Mouse (Mus musculus) naive thymus-derived CD4-positive, alpha-beta T cell, adult 5 months (primary cell): Measurements from ENCODE around the gene Akr1e1. TPM values are rescaled to one million over a fixed set of nuclear protein-coding genes. Genes with fewer than 3 reads are reported as not detected.

ENCODE experiments used
- polyA plus RNA-seq: library from polyadenylated mRNA; unstranded; fragments of 100-300 nt; shearing (Covaris generic); gene quantifications from one replicate; pipeline ENCODE4 v1.2.1, GENCODE M21; 2017

Gene Akr1e1
- polyA plus RNA-seq = 2.1 TPM

GRCm38 (mm10) chr13:4608961-4609409 lies at the start of gene Akr1e1:
Gene Akr1e1, minus strand, starts transcription at chr13:4609174.

GRCm38 (mm10) chr13:4573871-4574270 lies 35.1 kb downstream of the Akr1e1 start, which contains the start of gene Akr1c21:
Gene Akr1c21, plus strand, starts transcription at chr13:4574075.

Other genes starting within 250 kb of the Akr1e1 start
- not detected for gene Akr1c6, start 174.9 kb downstream of the Akr1e1 start, polyA plus RNA-seq
- not detected for gene Akr1c20, start 85.8 kb downstream of the Akr1e1 start, polyA plus RNA-seq
- not detected for gene Akr1c21, start 35.1 kb downstream of the Akr1e1 start, polyA plus RNA-seq